Mouse (Mus musculus): ENCODE data around the gene Tmie. TPM values are rescaled to one million over a fixed set of nuclear protein-coding genes. Genes with fewer than 3 reads are reported as not detected.

Gene Tmie
- polyA plus RNA-seq, 1 experiment from 2014 or later: 0.11 TPM

Small RNA genes lying within 50 kb of the gene (microRNA-seq; reads per million reads assigned to microRNA genes)
- gene Gm24269: not detected

Other genes starting within 250 kb of the Tmie start
- 1.3 and 1.4 TPM in 2 replicates for gene Nbeal2, start 226.0 kb downstream of the Tmie start, polyA plus RNA-seq (2016; fragmentation: Nextera tagmentation; extraction: Ambion mirVana)
- 176 and 189 TPM in 2 replicates for gene Ccdc12, start 223.6 kb downstream of the Tmie start, polyA plus RNA-seq (2016; fragmentation: Nextera tagmentation; extraction: Ambion mirVana)
- 0.36 and 0.51 TPM in 2 replicates for gene Myl3, start 138.3 kb downstream of the Tmie start, polyA plus RNA-seq (2016; fragmentation: Nextera tagmentation; extraction: Ambion mirVana)
- 30.9 and 33.9 TPM in 2 replicates for gene Pth1r, start 133.0 kb downstream of the Tmie start, polyA plus RNA-seq (2016; fragmentation: Nextera tagmentation; extraction: Ambion mirVana)
- gene Prss42, start 81.9 kb downstream of the Tmie start, polyA plus RNA-seq (2016; fragmentation: Nextera tagmentation; extraction: Ambion mirVana): not detected in 2 replicates
- gene Prss44, start 66.1 kb downstream of the Tmie start, polyA plus RNA-seq (2016; fragmentation: Nextera tagmentation; extraction: Ambion mirVana): not detected in 2 replicates
- gene Prss43, start 53.4 kb downstream of the Tmie start, polyA plus RNA-seq (2016; fragmentation: Nextera tagmentation; extraction: Ambion mirVana): not detected in 2 replicates
- not detected in 2 replicates for gene Prss45, start 45.5 kb downstream of the Tmie start, polyA plus RNA-seq (2016; fragmentation: Nextera tagmentation; extraction: Ambion mirVana)
- not detected in 2 replicates for gene Prss46, start 35.6 kb downstream of the Tmie start, polyA plus RNA-seq (2016; fragmentation: Nextera tagmentation; extraction: Ambion mirVana)
- 0.35 and 0.85 TPM in 2 replicates for gene Prss50, start 22.1 kb downstream of the Tmie start, polyA plus RNA-seq (2016; fragmentation: Nextera tagmentation; extraction: Ambion mirVana)
- 0.78 and 0.83 TPM in 2 replicates for gene Als2cl, start 243 bp downstream of the Tmie start, polyA plus RNA-seq (2016; fragmentation: Nextera tagmentation; extraction: Ambion mirVana)
- not detected in 2 replicates for gene Fam240a, start 36.7 kb upstream of the Tmie start, polyA plus RNA-seq (2016; fragmentation: Nextera tagmentation; extraction: Ambion mirVana)
- 0.11 TPM in 1 of 2 replicates, not detected in the other for gene Tdgf1, start 66.0 kb upstream of the Tmie start, polyA plus RNA-seq (2016; fragmentation: Nextera tagmentation; extraction: Ambion mirVana)
- gene Lrrc2, start 71.4 kb upstream of the Tmie start, polyA plus RNA-seq (2016; fragmentation: Nextera tagmentation; extraction: Ambion mirVana): 0.09 and 0.35 TPM in 2 replicates
- 0.09 TPM in 1 of 2 replicates, not detected in the other for gene Rtp3, start 110.5 kb upstream of the Tmie start, polyA plus RNA-seq (2016; fragmentation: Nextera tagmentation; extraction: Ambion mirVana)
- 0.29 TPM in 1 of 2 replicates, not detected in the other for gene Ltf, start 139.2 kb upstream of the Tmie start, polyA plus RNA-seq (2016; fragmentation: Nextera tagmentation; extraction: Ambion mirVana)
- gene Ccrl2, start 177.4 kb upstream of the Tmie start, polyA plus RNA-seq (2016; fragmentation: Nextera tagmentation; extraction: Ambion mirVana): 0.89 and 1.0 TPM in 2 replicates
- gene Lrrfip2, start 237.5 kb upstream of the Tmie start, polyA plus RNA-seq (2016; fragmentation: Nextera tagmentation; extraction: Ambion mirVana): 39.5 and 39.8 TPM in 2 replicates